Mouse (Mus musculus) left cerebral cortex, postnatal 36 days (tissue): ENCODE results near the gene Sorbs2. TPM values are rescaled to one million over a fixed set of nuclear protein-coding genes. Genes with fewer than 3 reads are reported as not detected.

ENCODE experiments used
- DNase-seq, 2 experiments: peaks; one replicate each; pipeline ENCODE4 v3.0.0; 2021 to 2022; ENCODE audit warnings: low spot score in 2 of 2, mixed read lengths in 1 of 2
- intact Hi-C: fragments of 180-260 bp; cut with DNase I; formaldehyde crosslinking; loops from one replicate; pipeline ENCODE4 v1.15.1; 2025
- total RNA-seq, 2 experiments: library from RNA; stranded (reverse); gene quantifications; 2 replicates each; pipeline ENCODE4 v1.2.3; 2021

Sorbs2 gene
- total RNA-seq, 2 experiments from 2014 or later = 321 to 393 TPM

GRCm38 (mm10) chr8:45658458-45659325 lies 151.1 kb downstream of the Sorbs2 start:
- DNase-seq = no peak
- intact Hi-C loops = no loop called here

DNA sequence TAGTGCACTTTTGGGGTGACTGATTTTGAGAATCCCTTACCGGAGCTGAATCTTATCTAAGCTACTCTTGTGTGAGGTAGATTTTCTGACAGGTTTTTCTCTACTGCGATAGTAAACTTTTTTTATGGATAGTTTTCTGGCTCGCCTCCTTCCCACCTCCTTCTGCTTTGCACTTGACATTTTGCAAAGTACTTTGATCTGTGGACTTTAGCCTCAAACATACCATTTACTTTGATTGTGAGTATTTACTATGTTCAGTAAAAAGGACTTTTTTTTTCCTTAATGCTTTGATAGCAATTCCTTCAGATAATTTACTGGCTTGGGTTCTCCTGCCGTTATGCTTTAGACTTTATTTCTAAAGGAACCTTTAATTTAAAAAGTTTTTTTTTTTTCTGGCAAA lies 151.9 kb downstream of the Sorbs2 start:
- intact Hi-C loops = no loop called here
- no peak for DNase-seq

DNA sequence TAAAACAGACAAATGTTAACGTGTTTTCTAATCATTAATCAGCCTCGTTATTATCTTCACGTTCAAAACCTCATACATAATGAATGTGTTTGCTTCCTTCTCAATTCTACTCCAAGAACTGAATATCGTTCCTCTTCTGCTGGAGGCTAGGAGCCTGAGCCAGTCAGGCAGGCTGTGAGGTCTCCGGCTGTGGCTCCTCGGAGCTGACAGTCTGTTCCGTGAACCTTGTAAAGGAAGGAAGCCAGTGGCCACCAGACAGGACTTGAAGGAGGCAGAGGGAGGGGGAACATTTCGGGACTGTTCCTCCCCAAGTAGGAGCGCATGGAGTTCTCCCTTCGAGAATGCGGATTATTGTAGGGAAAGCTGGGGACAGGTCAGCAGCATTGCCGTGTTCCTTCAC lies 153.0 kb downstream of the Sorbs2 start:
- intact Hi-C loops = no loop called here
- DNase-seq = no peak

- intact Hi-C loops = no loop called here
- no peak for DNase-seq
These were observed 154.0 kb downstream of the Sorbs2 start for GRCm38 (mm10) chr8:45661605-45662004.

DNA sequence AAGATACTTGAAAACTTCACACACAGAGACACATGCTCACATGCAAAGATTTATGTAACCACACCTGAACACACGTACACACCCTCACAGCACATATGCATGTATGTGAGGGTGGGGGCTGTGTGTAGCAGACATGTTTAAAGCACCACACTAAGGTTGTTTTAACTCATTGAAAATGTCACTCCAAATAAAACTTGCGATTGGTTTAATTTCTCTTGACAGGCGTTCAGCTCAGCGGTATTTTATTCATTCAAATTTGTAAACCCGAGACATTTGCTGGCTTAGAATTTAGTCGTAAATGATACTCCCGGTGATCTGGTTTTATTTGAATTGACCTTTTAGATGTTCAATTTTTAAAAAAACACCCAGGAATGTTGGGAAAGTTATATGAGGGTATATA lies 158.6 kb downstream of the Sorbs2 start:
- intact Hi-C loops = no loop called here
- DNase-seq = no peak

DNA sequence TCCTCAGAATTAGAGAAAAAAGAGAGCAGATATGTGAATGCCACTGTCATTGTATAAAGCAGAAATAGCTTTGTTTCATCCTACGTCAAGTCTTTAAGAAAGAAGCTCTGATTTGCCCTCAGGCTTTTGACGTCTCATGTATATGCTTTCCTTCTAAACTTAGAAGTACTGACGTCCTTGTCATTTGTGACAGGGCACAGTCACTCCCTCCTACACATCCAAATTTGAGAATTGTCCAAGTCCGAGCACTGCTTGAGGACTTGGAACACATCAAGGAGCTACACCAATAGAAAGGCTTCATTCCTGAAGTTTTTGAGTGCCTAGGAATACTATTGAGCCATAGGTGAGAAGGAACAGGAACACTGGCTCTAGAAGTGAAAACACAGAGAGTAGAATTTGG lies 165.6 kb downstream of the Sorbs2 start:
- intact Hi-C loops = no loop called here
- DNase-seq = no peak

GRCm38 (mm10) chr8:45675821-45676279 lies 168.3 kb downstream of the Sorbs2 start:
- no peak for DNase-seq
- intact Hi-C loops = no loop called here

DNA sequence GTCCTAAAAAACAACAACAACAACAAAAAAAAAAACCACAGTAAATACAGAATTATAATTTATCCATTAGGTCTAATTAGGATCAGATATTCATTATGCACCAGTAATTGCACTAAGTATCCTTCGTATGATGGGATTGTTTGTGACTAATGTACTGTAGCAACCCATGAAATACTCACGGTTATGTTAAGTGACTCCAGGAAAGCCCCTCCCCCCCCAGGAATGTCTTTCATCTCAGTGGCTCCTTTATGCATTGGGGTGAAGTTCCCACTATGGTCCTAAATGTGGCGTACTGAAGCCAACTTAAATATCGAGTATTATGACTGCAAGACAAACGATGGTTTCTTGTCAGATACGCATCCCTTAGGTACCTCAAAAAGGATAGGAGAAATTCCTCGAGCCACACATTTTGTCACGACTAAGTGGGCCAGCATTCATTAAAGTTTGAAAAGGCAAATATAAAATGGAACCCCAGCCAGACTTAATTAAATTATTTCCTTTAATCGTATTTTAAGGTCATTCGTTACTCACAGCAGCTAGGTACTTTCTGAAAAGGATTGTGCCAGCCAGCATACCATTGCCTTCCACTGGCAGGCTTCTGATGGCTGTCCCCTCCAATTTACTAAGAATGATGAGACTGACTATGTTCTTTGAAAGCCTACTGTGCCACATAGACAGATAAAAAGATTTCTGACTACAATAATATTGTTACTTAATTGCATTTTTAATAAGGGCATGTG lies 169.7 kb downstream of the Sorbs2 start:
- intact Hi-C loops = no loop called here
- DNase-seq = no peak

DNA sequence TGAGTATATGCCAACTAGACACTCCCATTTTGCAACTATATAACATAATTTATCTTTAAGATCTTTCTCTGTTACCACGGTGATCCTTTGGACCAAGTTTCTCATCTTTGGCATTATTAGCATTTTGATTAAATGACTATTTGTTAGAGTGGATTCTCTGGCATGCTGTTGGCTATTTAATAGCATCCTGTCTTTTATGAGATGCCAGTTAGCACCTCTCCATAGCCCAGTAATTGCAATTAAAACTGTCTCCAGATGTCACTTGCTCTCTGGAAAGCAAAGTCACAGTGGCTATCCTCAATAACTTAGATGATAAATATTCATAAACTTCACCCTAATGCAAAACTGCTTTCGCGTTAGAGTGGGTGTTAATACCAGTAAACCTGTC lies 170.3 kb downstream of the Sorbs2 start:
- intact Hi-C loops = no loop called here
- no peak for DNase-seq

- DNase-seq = no peak
- intact Hi-C loops = no loop called here
These were observed 173.6 kb downstream of the Sorbs2 start for GRCm38 (mm10) chr8:45681171-45681570.

DNA sequence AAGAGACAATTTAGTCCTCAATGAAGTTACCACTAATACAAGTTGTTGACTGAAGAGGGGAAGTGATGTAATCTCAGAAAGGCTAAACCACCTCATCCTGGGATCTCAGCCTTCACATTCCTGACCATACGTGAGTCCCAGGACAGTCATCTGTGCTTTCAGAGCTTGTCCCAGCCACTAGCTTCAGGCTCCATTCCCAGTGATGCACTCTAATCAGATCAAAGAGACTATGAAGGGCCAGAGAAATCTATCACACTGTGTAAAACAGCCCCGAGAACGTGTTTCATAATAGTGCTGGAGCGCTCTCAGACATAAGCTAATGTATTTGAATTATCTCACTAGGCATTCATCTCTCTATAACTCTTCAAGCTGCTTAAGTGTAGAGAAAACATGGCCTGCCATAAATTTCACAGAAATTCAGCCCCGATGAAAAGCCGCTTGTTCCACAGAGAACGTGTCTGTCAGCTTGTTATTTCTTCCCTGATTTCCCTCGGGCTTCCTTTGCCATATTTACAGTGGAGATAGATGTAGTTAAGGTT lies 175.3 kb downstream of the Sorbs2 start:
- DNase-seq = no peak
- intact Hi-C loops = no loop called here

- intact Hi-C loops = no loop called here
- DNase-seq = no peak
These were observed 180.5 kb downstream of the Sorbs2 start for GRCm38 (mm10) chr8:45687942-45688695.

- intact Hi-C loops = no loop called here
These were observed 182.1 kb downstream of the Sorbs2 start for GRCm38 (mm10) chr8:45689611-45690207.

DNA sequence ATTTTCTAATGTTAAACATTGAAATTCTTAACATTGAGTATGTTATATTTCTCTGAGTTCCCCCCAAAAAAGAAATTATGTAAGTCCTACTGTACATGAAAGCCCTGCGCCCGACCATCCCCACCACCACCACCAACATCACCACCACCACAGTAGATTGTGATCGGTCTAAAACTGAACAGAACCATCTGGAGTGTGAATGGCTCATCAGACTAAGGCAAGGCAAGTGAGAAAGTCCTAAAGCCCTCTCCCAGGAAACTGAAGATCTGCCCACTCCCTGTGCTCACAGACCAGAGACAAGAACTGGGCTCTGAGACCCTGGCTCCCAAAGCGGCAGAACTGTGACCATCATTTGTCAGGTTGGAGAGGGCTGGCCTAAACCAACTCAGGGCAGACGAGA lies 192.5 kb downstream of the Sorbs2 start:
- intact Hi-C loops = no loop called here
- DNase-seq = peak; percentile 23 to 29

More at GRCm38 (mm10) chr8:45689611-45690207, 182.1 kb downstream of the Sorbs2 start:
- DNase-seq = no peak

GRCm38 (mm10) chr8:45703700-45704101 lies 196.1 kb downstream of the Sorbs2 start:
- DNase-seq = peak in 1 of 2 experiments; percentile 21
- intact Hi-C loops = no loop called here

DNA sequence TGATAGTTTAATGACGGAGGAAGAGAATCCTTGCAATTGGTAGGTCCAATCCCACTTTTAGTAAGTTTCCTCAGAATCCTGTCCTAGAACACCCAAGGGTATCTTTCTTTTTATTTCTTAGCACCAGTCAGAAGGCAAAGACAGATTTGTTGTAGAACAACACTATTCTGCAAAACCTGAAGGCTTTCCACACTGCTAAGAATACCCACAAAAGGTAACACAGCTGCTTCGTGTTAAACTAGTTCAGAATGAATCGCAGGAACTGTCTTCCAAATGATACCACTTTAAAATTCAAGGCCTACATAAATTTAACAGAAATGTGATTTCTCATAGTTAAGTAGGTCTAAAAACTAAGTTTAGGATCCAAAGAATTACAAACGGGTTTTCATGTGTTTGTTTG lies 201.5 kb downstream of the Sorbs2 start:
- DNase-seq = no peak
- intact Hi-C loops = no loop called here

GRCm38 (mm10) chr8:45709734-45710133 lies 202.1 kb downstream of the Sorbs2 start:
- intact Hi-C loops = no loop called here

DNA sequence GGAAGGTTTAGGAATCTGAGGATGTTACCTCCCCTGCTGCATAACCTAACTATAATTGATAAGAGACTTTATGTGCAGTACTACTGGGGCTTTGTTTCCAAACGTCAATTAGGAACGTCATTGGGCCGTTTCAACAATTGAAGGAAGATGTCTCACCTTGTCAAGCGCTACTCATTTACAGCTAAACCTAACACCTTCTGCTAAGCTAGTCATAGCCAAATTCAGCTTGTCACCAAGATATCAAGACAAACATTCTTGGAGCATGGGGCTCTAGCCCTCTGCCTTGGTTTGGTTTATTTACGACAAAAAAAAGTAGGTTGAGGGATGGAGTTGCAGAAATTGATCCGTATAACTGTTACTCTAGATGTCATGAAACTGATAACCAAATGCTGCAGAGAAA lies 205.0 kb downstream of the Sorbs2 start:
- intact Hi-C loops = no loop called here
- DNase-seq = no peak

More at GRCm38 (mm10) chr8:45709734-45710133, 202.1 kb downstream of the Sorbs2 start:
- DNase-seq = no peak

GRCm38 (mm10) chr8:45714806-45715205 lies 207.2 kb downstream of the Sorbs2 start:
- no peak for DNase-seq
- intact Hi-C loops = loop anchor here (5.0 kb wide), 1 partner anchor 113 kb away; no protein-coding TSS in a partner anchor
